8 mouse cellular contexts compared by ENCODE assay signal in genomic region chr12:99966116-99966770, GRCm38 (mm10). TPM values are rescaled to one million over a fixed set of nuclear protein-coding genes. Genes with fewer than 3 reads are reported as not detected.
DNase-seq lines count a peak whose midpoint lies in the region; ATAC-seq lines count a peak whose summit lies in the region.

No protein-coding gene starts in this region.

- H3K9me3 ChIP-seq in forebrain, embryonic 13.5 days (replicated peaks), result no peaks in the 10 kb centered on the region
- H3K9me3 ChIP-seq in limb, embryonic 11.5 days (ENCODE audit: control insufficient read depth, low read length), result no peaks in the 10 kb centered on the region
- H3K9me3 ChIP-seq in neural tube, embryonic 13.5 days, result no peaks in the 10 kb centered on the region

- H3K4me2 ChIP-seq in forebrain, embryonic 13.5 days, result peak overlapping the region; percentile 98
- peak overlapping the region; percentile 62 for H3K4me2 ChIP-seq in limb, embryonic 11.5 days (ENCODE audit: low read depth, severe bottlenecking)
- peak overlapping the region; percentile 97 for H3K4me2 ChIP-seq in neural tube, embryonic 13.5 days

- no peak overlapping the region for H3K27ac ChIP-seq in forebrain, embryonic 13.5 days
- no peak overlapping the region for H3K27ac ChIP-seq in limb, embryonic 11.5 days (replicated peaks; ENCODE audit: low read depth, low read length)
- H3K27ac ChIP-seq in neural tube, embryonic 13.5 days (replicated peaks), result no peak overlapping the region

- H3K27me3 ChIP-seq in forebrain, embryonic 13.5 days, result peaks cover 70% of the 10 kb centered on the region
- H3K27me3 ChIP-seq in limb, embryonic 11.5 days (ENCODE audit: control insufficient read depth, insufficient read depth, low read length), result peaks cover 54% of the 10 kb centered on the region
- peaks cover 74% of the 10 kb centered on the region for H3K27me3 ChIP-seq in neural tube, embryonic 13.5 days

- 3% methylated on average over 25 of the region's 25 CpGs for WGBS in forebrain, embryonic 13.5 days
- WGBS in limb, embryonic 11.5 days, result 5% methylated on average over 25 of the region's 25 CpGs
- WGBS in neural tube, embryonic 13.5 days, result 5% methylated on average over 25 of the region's 25 CpGs

- H3K36me3 ChIP-seq in forebrain, embryonic 13.5 days (ENCODE audit: poor library complexity, severe bottlenecking), result no peaks in the 10 kb centered on the region
- no peaks in the 10 kb centered on the region for H3K36me3 ChIP-seq in limb, embryonic 11.5 days (ENCODE audit: control insufficient read depth, insufficient read depth, low read length)
- no peaks in the 10 kb centered on the region for H3K36me3 ChIP-seq in neural tube, embryonic 13.5 days

- peak overlapping the region; percentile 56 for H3K4me3 ChIP-seq in forebrain, embryonic 13.5 days
- peak overlapping the region; percentile 30 for H3K4me3 ChIP-seq in limb, embryonic 11.5 days (ENCODE audit: low read depth, low read length)
- peak overlapping the region; percentile 53 for H3K4me3 ChIP-seq in neural tube, embryonic 13.5 days

- peak; percentile 11 to 23 for DNase-seq in right cerebral cortex, adult 2 months (ENCODE audit: low spot score in 2 of 2)
- DNase-seq in right cerebral cortex, adult 18-20 months, result no peak
- peak; percentile 55 for DNase-seq in limb, embryonic 11.5 days (ENCODE audit: low spot score)
- DNase-seq in adrenal gland, adult 8-10 months, result no peak
- DNase-seq in gastrocnemius, adult 8-10 months (ENCODE audit: low spot score in 2 of 2), result no peak
- DNase-seq in left cerebral cortex, adult 8-10 months (ENCODE audit: low spot score in 2 of 2), result no peak

- peak overlapping the region; percentile 60 for H3K9ac ChIP-seq in forebrain, embryonic 13.5 days
- H3K9ac ChIP-seq in limb, embryonic 11.5 days (ENCODE audit: low read length), result 0 out of 2 replicates have a peak overlapping the region, but pooled peaks have one; percentile 34
- H3K9ac ChIP-seq in neural tube, embryonic 13.5 days, result peak overlapping the region; percentile 70

- H3K4me1 ChIP-seq in forebrain, embryonic 13.5 days, result peaks cover 33% of the 10 kb centered on the region
- peaks cover 10% of the 10 kb centered on the region for H3K4me1 ChIP-seq in limb, embryonic 11.5 days (ENCODE audit: control insufficient read depth, insufficient read depth, low read length)
- H3K4me1 ChIP-seq in neural tube, embryonic 13.5 days (replicated peaks), result peaks cover 31% of the 10 kb centered on the region

- 0 out of 2 replicates have a peak, but pooled peaks have one; percentile 14 for ATAC-seq in forebrain, embryonic 13.5 days
- peak; percentile 28; the same call in 1 of the 2 replicates for ATAC-seq in limb, embryonic 11.5 days (ENCODE audit: insufficient number of reproducible peaks, low FRiP score, low TSS enrichment, low read depth)
- 0 out of 2 replicates have a peak, but pooled peaks have one; percentile 17 for ATAC-seq in neural tube, embryonic 13.5 days (ENCODE audit: low read depth)

RNA-seq across cellular contexts. Expression of gene Kcnk13, which starts 1.9 kb away (rescaled TPM):
- polyA plus RNA-seq in forebrain, embryonic 13.5 days (2015; fragmentation: Nextera tagmentation; extraction: Ambion mirVana), result 0.49 and 0.88 TPM in 2 replicates
- polyA plus RNA-seq in limb, embryonic 11.5 days (2014; fragmentation: Nextera tagmentation; extraction: Ambion mirVana), result 0.56 and 0.78 TPM in 2 replicates
- polyA plus RNA-seq in neural tube, embryonic 13.5 days (2015; fragmentation: Nextera tagmentation; extraction: Ambion mirVana), result 0.42 and 0.55 TPM in 2 replicates
- total RNA-seq in adrenal gland, adult 8-10 months (2022), result 1 to 10 TPM; 1.0 to 1.3 (median 1.1) TPM
- total RNA-seq in gastrocnemius, adult 8-10 months (2022), result under 1 TPM in 3 of 4 experiments, not detected in 1; 0.10 to 0.20 (median 0.12) TPM
- 10 to 100 TPM in 2 of 4 experiments, 1 to 10 TPM in 2; 9.1 to 10.2 (median 9.7) TPM for total RNA-seq in left cerebral cortex, adult 8-10 months (2022)

Comparison
In these comparisons a context has a peak if more than half of its experiments do, and no peak if none do; other contexts are left out.
1. DNase-seq: peak in right cerebral cortex, adult 2 months (2 of 2) and limb, embryonic 11.5 days (single experiment); none in right cerebral cortex, adult 18-20 months (single experiment), adrenal gland, adult 8-10 months (single experiment), gastrocnemius, adult 8-10 months (0 of 2) and left cerebral cortex, adult 8-10 months (0 of 2).
2. RNA of gene Kcnk13, which starts 1.9 kb away (total RNA-seq): 9.1 to 10.2 TPM in left cerebral cortex, adult 8-10 months; 1.0 to 1.3 TPM in adrenal gland, adult 8-10 months and 0.10 to 0.20 TPM in gastrocnemius, adult 8-10 months; every median in the first group is over 4 times any median in the second.
3. Peak in every context shown above with its lines, with median percentiles within 50 percentile points of each other: ATAC-seq, H3K4me2 ChIP-seq, H3K4me3 ChIP-seq and H3K9ac ChIP-seq.